Mouse (Mus musculus) midbrain, embryonic 13.5 days (tissue): ENCODE results near the gene Isca2. TPM values are rescaled to one million over a fixed set of nuclear protein-coding genes. Genes with fewer than 3 reads are reported as not detected.

Source experiments
- ATAC-seq: fragments of 200-750 bp; cut with Nextera tagmentation; 2 replicates; pipeline ENCODE4 v1.8.0; 2017; ENCODE audit warnings: mild to moderate bottlenecking, moderate TSS enrichment, moderate library complexity
- H3K27ac ChIP-seq: fragments of 300-500 bp; sonication (generic); 2 replicates; pipeline ENCODE4 v1.5.1; 2015; ENCODE audit warnings: inconsistent platforms, mild to moderate bottlenecking, moderate library complexity
- H3K27me3 ChIP-seq: fragments of 300-500 bp; sonication (generic); 2 replicates; pipeline ENCODE4 v1.6.1; 2015; ENCODE audit warnings: mild to moderate bottlenecking, inconsistent platforms
- H3K36me3 ChIP-seq: fragments of 300-500 bp; sonication (generic); 2 replicates; pipeline ENCODE4 v1.6.1; 2015; ENCODE audit warnings: mild to moderate bottlenecking, inconsistent platforms
- H3K4me1 ChIP-seq: fragments of 300-500 bp; sonication (generic); replicated peaks from 2 replicates; pipeline ENCODE4 v1.6.1; 2015; ENCODE audit warnings: inconsistent platforms
- H3K4me2 ChIP-seq: fragments of 300-500 bp; sonication (generic); replicated peaks from 2 replicates; pipeline ENCODE4 v1.6.1; 2015; ENCODE audit warnings: moderate library complexity, mild to moderate bottlenecking, inconsistent platforms
- H3K4me3 ChIP-seq: fragments of 300-500 bp; sonication (generic); replicated peaks from 2 replicates; pipeline ENCODE4 v1.5.1; 2015; ENCODE audit warnings: mild to moderate bottlenecking, inconsistent platforms
- H3K9ac ChIP-seq: fragments of 300-500 bp; sonication (generic); replicated peaks from 2 replicates; pipeline ENCODE4 v1.6.1; 2015; ENCODE audit warnings: mild to moderate bottlenecking, inconsistent platforms
- H3K9me3 ChIP-seq: fragments of 300-500 bp; sonication (generic); 2 replicates; pipeline ENCODE4 v1.6.1; 2016; ENCODE audit warnings: mild to moderate bottlenecking, inconsistent platforms
- WGBS: fragments of 180-500 bp; shearing (Covaris S2); methylation state at CpG from one replicate; pipeline ENCODE4 v1.1.7; 2015; 5-methylcytosine and 5-hydroxymethylcytosine counted together
- polyA plus RNA-seq: library from polyadenylated mRNA; unstranded; fragments of >200 nt; fragmentation: Nextera tagmentation; extraction: Ambion mirVana; gene quantifications from 2 replicates; pipeline ENCODE4 v1.2.1, GENCODE M21; 2015

The Isca2 gene
- polyA plus RNA-seq, 1 experiment from 2014 or later = 167 TPM

DNA sequence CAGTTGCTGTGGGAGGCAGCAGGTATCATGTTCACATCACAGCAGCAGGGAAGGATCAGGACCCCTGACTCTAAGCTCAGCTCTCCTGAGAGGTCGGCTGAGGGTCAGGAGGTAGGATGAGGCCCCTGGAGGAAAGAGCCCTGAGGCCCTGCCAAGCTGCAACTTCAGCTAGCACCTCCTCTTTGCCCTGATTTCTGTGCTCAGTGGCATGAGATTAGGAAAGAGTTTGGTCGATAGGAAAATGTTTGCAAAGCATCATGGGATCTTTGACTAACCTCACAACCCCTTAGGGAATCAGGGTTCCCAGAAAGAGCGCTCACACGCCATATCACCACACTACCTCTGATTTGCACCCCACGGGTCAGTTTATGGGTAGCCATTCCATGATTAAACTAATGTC lies 33.7 kb downstream of the Isca2 start:
- H3K4me3 ChIP-seq = no peak overlapping the region
- H3K27ac ChIP-seq = no peak overlapping the region
- WGBS = 73% methylated on average over 5 of the region's 5 CpGs
- no peaks in the 10 kb centered on the region for H3K27me3 ChIP-seq
- H3K9me3 ChIP-seq = no peaks in the 10 kb centered on the region
- no peak for ATAC-seq
- no peaks in the 10 kb centered on the region for H3K36me3 ChIP-seq
- H3K4me1 ChIP-seq = no peaks in the 10 kb centered on the region; the same call in 1 of the 2 replicates
- no peak overlapping the region for H3K4me2 ChIP-seq
- no peak overlapping the region for H3K9ac ChIP-seq

DNA sequence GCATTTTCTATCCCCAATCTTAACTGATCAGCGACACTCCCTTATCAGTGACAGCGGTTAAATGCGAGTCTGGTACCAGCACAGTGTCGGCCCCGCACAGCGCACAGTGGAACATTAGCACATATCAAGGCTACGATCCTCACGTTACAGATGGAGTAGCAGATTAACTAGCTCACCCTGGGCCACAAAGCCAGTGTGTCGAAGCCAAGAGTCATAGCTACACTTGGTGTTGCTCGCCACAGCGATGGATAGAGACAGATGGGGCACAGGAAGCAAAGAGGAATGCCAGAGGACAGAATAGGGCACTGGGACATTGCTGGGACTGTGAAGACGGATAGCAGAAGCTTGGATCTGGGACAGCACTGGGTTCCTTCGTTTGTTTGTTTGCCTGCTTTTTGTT lies 34.3 kb downstream of the Isca2 start:
- H3K4me3 ChIP-seq = no peak overlapping the region
- H3K36me3 ChIP-seq = no peaks in the 10 kb centered on the region
- no peaks in the 10 kb centered on the region; the same call in 1 of the 2 replicates for H3K4me1 ChIP-seq
- no peak for ATAC-seq
- no peak overlapping the region for H3K27ac ChIP-seq
- no peaks in the 10 kb centered on the region for H3K9me3 ChIP-seq
- no peak overlapping the region for H3K9ac ChIP-seq
- H3K4me2 ChIP-seq = no peak overlapping the region
- WGBS = 89% methylated on average over 13 of the region's 13 CpGs
- H3K27me3 ChIP-seq = no peaks in the 10 kb centered on the region

DNA sequence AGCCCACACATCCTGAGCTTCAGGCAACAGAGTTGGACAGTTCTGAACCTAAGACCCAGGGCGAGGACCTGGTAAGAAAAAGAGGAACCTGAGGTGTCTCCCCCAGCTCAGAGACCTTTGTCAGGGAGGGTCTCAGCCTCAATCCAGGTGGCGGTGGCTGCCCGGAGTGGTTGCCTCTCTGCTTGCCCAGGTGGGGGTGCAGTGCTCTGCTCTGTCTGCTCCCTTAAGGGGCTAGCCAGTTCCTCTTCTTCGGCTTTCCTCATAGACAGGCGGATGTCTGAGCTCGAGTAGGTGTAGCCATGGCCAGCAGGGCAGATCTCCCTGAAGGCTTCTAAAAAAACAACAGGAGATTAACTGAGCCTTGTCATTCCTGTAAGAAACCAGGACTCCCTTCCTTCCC lies 36.0 kb downstream of the Isca2 start:
- Histone ChIP-seq H3K9ac (no peak overlapping the region), H3K4me1 (no peaks in the 10 kb centered on the region; the same call in 1 of the 2 replicates), H3K9me3 (no peaks in the 10 kb centered on the region), H3K27ac (no peak overlapping the region), H3K4me3 (no peak overlapping the region), H3K27me3 (no peaks in the 10 kb centered on the region), H3K36me3 (no peaks in the 10 kb centered on the region), H3K4me2 (no peak overlapping the region)
- 81% methylated on average over 6 of the region's 6 CpGs for WGBS
- ATAC-seq = no peak

DNA sequence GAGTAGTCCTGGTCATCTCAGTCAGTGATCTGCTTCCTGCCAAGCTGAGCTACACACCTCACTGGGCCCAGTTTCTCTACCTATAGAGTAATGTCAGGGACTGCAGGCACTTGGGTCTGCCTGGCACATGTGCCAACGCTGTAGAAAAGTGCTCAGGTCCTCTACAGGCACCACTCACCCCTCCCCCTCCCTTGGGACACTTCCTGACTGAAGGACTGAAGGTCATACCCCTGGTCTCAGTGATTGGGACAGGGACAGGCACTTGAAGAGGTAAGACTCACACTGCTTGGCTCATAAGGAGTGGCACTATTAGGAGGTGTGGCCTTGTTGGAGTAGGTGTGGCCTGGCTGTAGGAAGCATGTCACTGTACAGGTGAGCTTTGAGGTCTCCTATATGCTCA lies 37.8 kb downstream of the Isca2 start:
- H3K36me3 ChIP-seq = no peaks in the 10 kb centered on the region
- no peak overlapping the region for H3K4me3 ChIP-seq
- H3K9ac ChIP-seq = no peak overlapping the region
- H3K27ac ChIP-seq = no peak overlapping the region
- WGBS = 60% methylated on average over 1 of the region's 1 CpGs
- H3K27me3 ChIP-seq = no peaks in the 10 kb centered on the region
- H3K9me3 ChIP-seq = no peaks in the 10 kb centered on the region
- no peak for ATAC-seq
- H3K4me1 ChIP-seq = no peaks in the 10 kb centered on the region; the same call in 1 of the 2 replicates
- H3K4me2 ChIP-seq = no peak overlapping the region

DNA sequence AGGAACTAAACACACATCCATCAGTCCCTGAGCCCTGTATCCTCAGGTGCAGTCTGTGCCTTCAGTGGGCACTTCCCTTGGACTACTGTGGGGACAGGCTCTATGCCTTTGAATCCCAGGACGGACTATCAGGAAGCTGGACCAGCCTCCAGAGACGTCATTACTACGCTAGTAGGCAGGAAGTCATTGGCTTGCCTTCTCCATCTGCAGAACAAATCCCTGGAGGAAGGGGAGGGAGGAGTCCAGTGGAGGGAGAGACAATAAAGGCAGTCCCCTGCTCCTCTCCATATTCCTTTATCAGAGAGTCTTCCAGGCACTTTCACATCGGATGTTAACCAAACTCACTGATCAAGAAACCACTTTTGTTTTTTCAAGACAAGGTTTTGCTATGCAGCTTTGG lies 38.5 kb downstream of the Isca2 start:
- Histone ChIP-seq H3K27me3 (no peaks in the 10 kb centered on the region), H3K9me3 (no peaks in the 10 kb centered on the region), H3K9ac (no peak overlapping the region), H3K4me2 (no peak overlapping the region), H3K4me1 (no peaks in the 10 kb centered on the region; the same call in 1 of the 2 replicates), H3K36me3 (no peaks in the 10 kb centered on the region), H3K4me3 (no peak overlapping the region), H3K27ac (no peak overlapping the region)
- ATAC-seq = no peak
- 67% methylated on average over 4 of the region's 4 CpGs for WGBS

DNA sequence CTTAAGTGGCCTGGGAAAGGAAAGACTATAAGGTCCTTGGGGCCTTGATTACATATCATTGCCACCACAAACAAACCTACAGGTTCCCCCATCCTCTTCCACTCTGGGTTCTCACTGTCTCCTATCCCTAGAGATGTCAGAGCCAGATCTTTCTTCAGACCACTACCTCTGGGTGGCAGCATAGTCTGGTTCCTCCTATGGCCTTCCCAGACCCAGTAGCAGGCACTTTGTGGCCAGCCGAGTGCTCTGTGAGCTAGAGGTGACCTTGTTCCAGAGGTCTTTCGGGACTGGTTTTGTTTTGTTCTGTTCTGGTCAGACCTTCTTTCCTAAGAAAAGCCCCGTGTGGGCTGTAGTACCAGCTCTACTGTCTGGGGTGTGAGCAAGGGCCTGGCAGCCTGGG lies 39.0 kb downstream of the Isca2 start:
- 68% methylated on average over 3 of the region's 3 CpGs for WGBS
- no peaks in the 10 kb centered on the region for H3K9me3 ChIP-seq
- no peak overlapping the region for H3K27ac ChIP-seq
- H3K9ac ChIP-seq = no peak overlapping the region
- H3K4me2 ChIP-seq = no peak overlapping the region
- H3K4me3 ChIP-seq = no peak overlapping the region
- H3K4me1 ChIP-seq = no peaks in the 10 kb centered on the region
- H3K36me3 ChIP-seq = no peaks in the 10 kb centered on the region
- no peaks in the 10 kb centered on the region for H3K27me3 ChIP-seq
- ATAC-seq = no peak

DNA sequence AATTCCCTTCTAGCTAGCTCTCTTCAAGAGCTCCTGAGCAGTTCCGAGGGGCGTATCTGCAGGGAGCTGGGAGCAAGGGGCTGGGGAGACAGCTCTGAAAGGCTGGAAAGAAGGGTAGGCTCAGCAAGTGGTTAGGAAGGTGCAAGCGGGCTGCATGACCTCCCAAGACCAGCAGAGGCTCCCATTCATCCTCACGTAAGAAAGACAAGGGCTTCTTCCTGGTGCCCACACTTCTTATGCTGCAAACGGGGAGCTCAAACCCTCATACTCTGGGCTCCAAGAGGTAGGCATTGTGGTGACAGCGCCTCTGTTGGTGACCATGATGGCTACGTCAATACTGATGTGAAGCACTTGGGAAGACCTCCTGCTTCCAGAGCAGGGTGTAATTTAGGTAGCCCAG lies 40.7 kb downstream of the Isca2 start:
- WGBS = 42% methylated on average over 7 of the region's 7 CpGs
- Histone ChIP-seq H3K4me2 (no peak overlapping the region), H3K27ac (no peak overlapping the region), H3K4me1 (no peaks in the 10 kb centered on the region), H3K9me3 (no peaks in the 10 kb centered on the region), H3K36me3 (no peaks in the 10 kb centered on the region), H3K4me3 (no peak overlapping the region), H3K27me3 (no peaks in the 10 kb centered on the region), H3K9ac (no peak overlapping the region)
- no peak for ATAC-seq

DNA sequence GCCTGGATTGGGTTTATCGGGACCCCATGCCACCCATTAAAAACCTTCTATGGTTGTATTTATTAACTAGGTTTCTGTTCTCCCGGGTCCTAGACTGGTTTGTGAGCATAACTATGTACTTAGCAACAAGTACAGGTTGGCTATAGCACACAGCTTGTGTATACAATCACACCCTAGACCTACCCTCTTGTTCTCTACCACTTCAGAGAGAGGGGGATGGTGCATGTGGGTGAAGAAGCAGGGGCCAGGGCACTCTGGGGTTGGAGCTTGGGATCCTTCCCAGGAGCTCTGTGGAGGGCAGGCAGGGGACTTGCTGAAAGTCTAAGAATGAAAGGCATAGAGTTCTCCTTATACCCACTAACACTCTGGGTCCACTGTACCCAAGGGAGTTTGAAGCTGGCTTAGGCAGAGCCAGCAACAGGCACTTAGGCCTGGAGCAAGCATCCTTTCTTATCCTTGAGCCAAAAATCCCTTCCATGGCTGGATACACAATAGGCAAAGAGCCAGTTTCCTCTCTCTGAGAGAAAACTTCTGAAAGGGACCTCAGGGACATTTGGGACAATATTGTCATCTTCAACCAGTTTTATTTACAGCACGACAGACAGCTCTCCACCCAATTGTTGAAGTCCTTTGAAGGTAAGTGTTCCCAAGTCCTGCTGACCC lies 41.7 kb downstream of the Isca2 start:
- H3K27ac ChIP-seq = no peak overlapping the region
- H3K4me1 ChIP-seq = no peaks in the 10 kb centered on the region
- no peak for ATAC-seq
- WGBS = 86% methylated on average over 3 of the region's 3 CpGs
- no peak overlapping the region for H3K4me3 ChIP-seq
- no peaks in the 10 kb centered on the region for H3K27me3 ChIP-seq
- no peak overlapping the region for H3K9ac ChIP-seq
- no peaks in the 10 kb centered on the region for H3K9me3 ChIP-seq
- no peak overlapping the region for H3K4me2 ChIP-seq
- H3K36me3 ChIP-seq = no peaks in the 10 kb centered on the region

DNA sequence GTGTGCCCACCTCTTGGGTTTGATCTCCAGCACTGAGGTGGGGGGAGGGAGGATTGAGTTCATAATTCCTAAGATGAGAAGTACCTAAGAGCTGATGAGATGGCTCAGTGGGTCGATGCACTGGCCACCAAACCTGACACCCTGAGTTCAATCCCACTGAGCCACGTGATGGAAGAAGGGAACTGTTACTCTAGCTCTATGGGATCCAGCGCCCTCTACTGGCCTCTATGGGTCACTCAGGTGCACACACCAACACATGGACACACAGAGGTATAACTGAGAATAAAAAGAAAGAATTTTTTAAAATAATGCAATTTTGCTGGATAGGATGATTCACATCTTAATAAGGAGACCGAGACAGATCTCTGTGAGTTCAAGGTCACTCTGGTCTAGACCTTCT lies 45.4 kb downstream of the Isca2 start:
- no peak for ATAC-seq
- H3K4me1 ChIP-seq = no peaks in the 10 kb centered on the region
- no peak overlapping the region for H3K4me2 ChIP-seq
- H3K9me3 ChIP-seq = no peaks in the 10 kb centered on the region
- no peak overlapping the region for H3K9ac ChIP-seq
- 70% methylated on average over 4 of the region's 4 CpGs for WGBS
- H3K27me3 ChIP-seq = no peaks in the 10 kb centered on the region
- no peak overlapping the region for H3K27ac ChIP-seq
- H3K4me3 ChIP-seq = no peak overlapping the region
- no peaks in the 10 kb centered on the region for H3K36me3 ChIP-seq

DNA sequence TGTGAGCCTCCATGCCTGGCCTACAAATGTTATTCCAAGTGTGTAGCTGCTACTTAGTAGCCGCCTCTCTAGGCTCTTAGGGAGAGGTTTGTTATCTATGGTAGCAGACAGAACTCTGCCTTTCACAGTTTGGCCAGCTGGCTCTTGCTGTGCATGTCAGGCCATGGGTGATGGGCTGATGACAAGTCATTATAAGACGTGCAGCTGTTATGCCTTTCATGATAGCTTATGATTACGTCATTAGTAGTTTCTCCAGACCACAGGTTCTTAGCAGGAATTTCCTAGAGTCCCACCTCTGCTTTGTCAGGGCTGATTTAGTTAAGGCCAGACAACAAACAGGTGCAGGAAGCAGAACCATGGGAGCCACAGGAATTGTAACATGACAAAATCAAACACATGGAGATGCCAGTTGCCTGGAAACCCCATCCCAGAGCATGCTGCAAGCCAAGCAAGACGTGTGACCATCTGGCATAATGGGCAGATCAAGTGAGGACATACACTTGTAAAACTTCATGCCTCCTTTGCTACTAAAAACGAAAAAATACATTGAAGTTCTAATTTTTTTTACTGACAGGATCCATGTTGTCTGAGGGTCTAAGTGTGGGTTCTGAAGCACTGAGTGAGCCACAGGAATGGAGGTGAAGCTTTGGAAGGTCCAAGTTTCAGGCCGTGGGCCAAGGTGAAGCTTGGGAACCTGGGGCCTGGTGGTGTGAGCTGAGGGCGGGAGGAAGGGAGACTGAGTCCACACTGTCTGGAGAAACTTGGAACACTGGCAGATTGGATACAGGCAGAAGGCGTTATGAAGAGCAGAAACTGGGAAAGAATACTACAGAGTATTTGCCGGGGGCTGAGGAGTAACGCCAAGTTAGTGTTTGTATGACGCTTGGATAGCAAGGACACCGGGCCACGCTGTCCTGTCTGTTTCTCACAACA lies 46.5 kb downstream of the Isca2 start:
- Histone ChIP-seq H3K4me2 (no peak overlapping the region), H3K4me3 (no peak overlapping the region), H3K27ac (no peak overlapping the region), H3K9ac (no peak overlapping the region), H3K9me3 (no peaks in the 10 kb centered on the region), H3K4me1 (no peaks in the 10 kb centered on the region), H3K27me3 (no peaks in the 10 kb centered on the region), H3K36me3 (no peaks in the 10 kb centered on the region)
- no peak for ATAC-seq
- 88% methylated on average over 13 of the region's 13 CpGs for WGBS

DNA sequence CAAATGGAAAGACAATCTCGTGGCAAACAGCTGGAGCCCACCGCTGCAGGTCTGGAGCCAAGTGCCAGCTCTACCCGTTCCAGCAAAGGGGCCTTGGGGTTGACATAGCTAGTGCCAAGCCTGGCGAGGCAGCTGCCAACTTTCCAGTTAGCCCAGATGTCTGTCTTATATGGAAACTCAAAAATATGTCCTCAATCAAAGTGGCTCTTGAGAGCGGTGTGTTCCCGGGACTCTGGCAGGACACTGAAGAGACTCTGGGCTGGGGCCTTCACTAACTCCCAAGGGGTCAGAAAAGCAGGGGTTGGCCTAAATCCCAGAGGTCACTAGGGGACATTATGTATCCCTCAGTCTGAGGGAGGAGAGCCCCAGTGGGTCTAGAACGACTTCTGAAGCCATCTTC lies 50.5 kb downstream of the Isca2 start:
- H3K4me1 ChIP-seq = no peaks in the 10 kb centered on the region
- no peaks in the 10 kb centered on the region for H3K27me3 ChIP-seq
- H3K9ac ChIP-seq = no peak overlapping the region
- H3K4me3 ChIP-seq = no peak overlapping the region
- H3K27ac ChIP-seq = no peak overlapping the region
- 83% methylated on average over 7 of the region's 7 CpGs for WGBS
- no peak for ATAC-seq
- H3K9me3 ChIP-seq = no peaks in the 10 kb centered on the region
- H3K36me3 ChIP-seq = no peaks in the 10 kb centered on the region
- no peak overlapping the region for H3K4me2 ChIP-seq

DNA sequence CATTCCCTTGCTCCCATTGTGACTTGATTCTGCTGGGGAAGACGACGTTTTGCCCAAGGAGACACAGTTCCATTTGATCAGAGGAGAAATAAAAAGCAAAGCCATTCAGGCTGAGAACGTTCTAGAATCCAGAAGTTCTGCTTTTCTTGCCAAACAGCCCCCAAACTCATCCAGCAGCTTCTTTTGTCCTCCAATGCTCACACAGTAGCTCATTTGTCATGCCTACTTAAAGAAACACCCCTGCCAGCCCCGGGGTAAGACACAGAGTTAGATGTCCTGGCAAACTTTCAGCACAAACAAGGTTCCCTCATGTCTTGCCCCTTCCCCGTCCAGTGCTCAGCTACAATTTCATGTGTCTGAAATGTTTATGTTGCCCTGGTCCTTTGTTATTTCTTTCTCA lies 51.2 kb downstream of the Isca2 start:
- WGBS = 65% methylated on average over 5 of the region's 5 CpGs
- Histone ChIP-seq H3K9ac (no peak overlapping the region), H3K27me3 (no peaks in the 10 kb centered on the region)

More for the DNA sequence above, 51.2 kb downstream of the Isca2 start:
- no peak for ATAC-seq
- no peaks in the 10 kb centered on the region for H3K4me1 ChIP-seq
- H3K36me3 ChIP-seq = no peaks in the 10 kb centered on the region
- no peak overlapping the region for H3K27ac ChIP-seq
- no peak overlapping the region for H3K4me3 ChIP-seq
- no peak overlapping the region for H3K4me2 ChIP-seq
- no peaks in the 10 kb centered on the region for H3K9me3 ChIP-seq
